Mouse (Mus musculus) embryonic fibroblast, embryonic 13.5 days (primary cell): ENCODE data around the gene Agap1.

Experiments
- CTCF ChIP-seq: IDR thresholded peaks from 2 replicates; pipeline ENCODE4 v1.5.1; 2011; ENCODE audit warnings: mild to moderate bottlenecking, control low read depth, low read length, moderate library complexity, borderline replicate concordance; ENCODE audit not compliant: insufficient read depth
- POLR2A ChIP-seq: IDR thresholded peaks from 2 replicates; pipeline ENCODE4 v1.6.1; 2011; ENCODE audit warnings: low read depth, mild to moderate bottlenecking, control low read depth, low read length, moderate library complexity

DNA sequence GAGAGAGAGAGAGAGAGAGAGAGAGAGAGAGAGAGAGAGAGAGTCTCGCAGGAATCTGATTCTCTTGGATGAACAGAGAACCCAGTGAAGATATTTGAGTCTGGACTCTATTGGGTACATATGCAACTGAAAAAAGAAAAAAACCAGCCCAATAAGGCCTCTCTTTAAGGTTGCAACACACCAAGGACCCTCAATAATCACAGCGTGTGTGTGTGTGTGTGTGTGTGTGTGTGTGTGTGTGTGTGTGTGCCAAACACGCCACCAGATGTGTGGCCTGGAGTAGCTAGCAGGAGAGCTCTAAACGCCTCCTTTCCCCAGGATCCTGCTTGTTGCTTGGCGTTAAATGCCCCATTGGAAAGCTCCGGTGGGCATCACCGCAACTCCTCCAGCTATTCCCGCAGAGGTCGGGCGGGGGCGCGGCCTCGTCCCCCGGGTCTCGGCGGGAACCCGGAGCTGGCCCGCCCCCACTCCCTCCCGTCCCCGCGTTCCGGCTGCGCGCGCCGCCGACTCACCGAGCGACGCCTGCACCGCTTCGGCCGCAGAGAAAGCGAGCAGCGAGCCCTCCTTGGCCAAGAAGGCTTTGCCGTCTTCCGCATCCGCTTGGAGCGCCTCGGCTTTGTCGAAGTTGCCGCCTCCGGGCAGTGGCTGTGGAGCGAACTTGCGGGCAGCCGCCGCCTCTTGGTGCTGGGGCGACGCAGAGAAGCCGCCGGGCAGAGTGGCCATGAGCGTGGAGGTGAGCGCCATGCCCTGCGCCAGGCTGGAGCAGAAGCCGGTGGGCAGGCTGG is 475.3 kb downstream of the Agap1 start:
- TF ChIP-seq CTCF (no peak), POLR2A (no peak)
